8 mouse cellular contexts compared by ENCODE assay signal in the genomic region with DNA sequence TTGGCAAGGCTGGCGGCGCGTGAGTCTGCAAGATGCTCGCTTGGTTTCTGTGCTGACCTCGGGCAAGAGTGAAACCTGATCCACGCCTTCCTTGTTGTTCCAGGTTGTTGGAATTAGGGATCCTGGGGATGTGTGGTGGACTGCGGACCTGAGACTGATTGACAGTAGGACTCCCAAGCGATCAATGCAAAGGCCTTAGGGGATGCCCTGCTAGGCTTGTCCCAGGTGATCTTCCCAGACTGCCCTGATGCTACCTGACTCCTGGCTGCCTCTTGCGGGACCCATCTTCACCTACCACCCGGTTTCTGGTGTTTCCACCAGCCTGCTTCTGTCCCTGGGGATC. TPM values are rescaled to one million over a fixed set of nuclear protein-coding genes. Genes with fewer than 3 reads are reported as not detected.
DNase-seq lines count a peak whose midpoint lies in the region; ATAC-seq and TF ChIP-seq lines count a peak whose summit lies in the region.

No protein-coding gene starts in this region.

- TF ChIP-seq POLR2A in thymus, adult 2 months (IDR thresholded peaks at IDR 0.05; ENCODE audit: control insufficient read depth, extremely low read depth, insufficient read depth, low read length, poor library complexity): no peak

- no peak for DNase-seq in gastrocnemius, adult 2 months
- no peak for DNase-seq in gastrocnemius, adult 18-20 months (ENCODE audit: low spot score)
- no peak for DNase-seq in thymus, adult 2 months
- no peak for DNase-seq in thymus, postnatal 36 days
- no peak for DNase-seq in adrenal gland, postnatal 10 days
- DNase-seq in embryo, embryonic 9.5 days (ENCODE audit: extremely low spot score): no peak
- DNase-seq in c-Kit-positive CD71-positive TER-119-positive erythroid progenitor cells, embryonic 14.5 days (ENCODE audit: low spot score): no peak

- H3K27ac ChIP-seq in gastrocnemius, adult 2 months: peak overlapping the region; percentile 85
- no peak overlapping the region for H3K27ac ChIP-seq in thymus, adult 2 months (ENCODE audit: control insufficient read depth, insufficient read depth, low read length)
- no peak overlapping the region for H3K27ac ChIP-seq in liver, embryonic 12.5 days

- peak overlapping the region; percentile 87 for H3K4me2 ChIP-seq in liver, embryonic 12.5 days

- peak; percentile 70 for ATAC-seq in liver, embryonic 12.5 days

- TF ChIP-seq CTCF in gastrocnemius, adult 2 months (IDR thresholded peaks at IDR 0.05): no peak
- no peak for TF ChIP-seq CTCF in thymus, adult 2 months (IDR thresholded peaks at IDR 0.05; ENCODE audit: borderline replicate concordance, control insufficient read depth, extremely low read depth, insufficient read depth, low read length, poor library complexity)

- H3K9ac ChIP-seq in liver, embryonic 12.5 days: peak overlapping the region; percentile 86

- H3K36me3 ChIP-seq in thymus, adult 2 months (ENCODE audit: control insufficient read depth, insufficient read depth, low read length): no peaks in the 10 kb centered on the region
- no peaks in the 10 kb centered on the region for H3K36me3 ChIP-seq in liver, embryonic 12.5 days

- no peaks in the 10 kb centered on the region for H3K9me3 ChIP-seq in liver, embryonic 12.5 days (replicated peaks)

- 7% methylated on average over 10 of the region's 10 CpGs for WGBS in thymus, adult 2 months
- WGBS in liver, embryonic 12.5 days (ENCODE audit: insufficient replicate concordance): 3% methylated on average over 10 of the region's 10 CpGs

- no peaks in the 10 kb centered on the region for H3K27me3 ChIP-seq in thymus, adult 2 months (ENCODE audit: control insufficient read depth, insufficient read depth, low read length)
- no peaks in the 10 kb centered on the region for H3K27me3 ChIP-seq in liver, embryonic 12.5 days (replicated peaks)

- peak overlapping the region; percentile 80 for H3K4me3 ChIP-seq in gastrocnemius, adult 2 months
- peak overlapping the region; percentile 69 for H3K4me3 ChIP-seq in thymus, adult 2 months (ENCODE audit: control insufficient read depth, insufficient read depth, low read length)
- H3K4me3 ChIP-seq in liver, embryonic 12.5 days: peak overlapping the region; percentile 89

- H3K4me1 ChIP-seq in thymus, adult 2 months (replicated peaks; ENCODE audit: control insufficient read depth, insufficient read depth, low read length): peaks cover 6% of the 10 kb centered on the region
- peaks cover 12% of the 10 kb centered on the region for H3K4me1 ChIP-seq in liver, embryonic 12.5 days

- intact Hi-C loops in gastrocnemius, adult 2 months (cut with DNase I): no loop called here

RNA-seq across cellular contexts. Expression of a gene that starts 0.3 kb away (rescaled TPM):
- total RNA-seq in gastrocnemius, adult 2 months (2021): 10 to 100 TPM; 30.4 to 35.5 TPM
- 10 to 100 TPM; 29.8 to 30.7 TPM for total RNA-seq in gastrocnemius, adult 18-20 months (2021)
- polyA plus RNA-seq in thymus, adult 2 months (2012; rRNA removed): 11.2 and 11.8 TPM in 2 replicates
- 21.7 and 22.9 TPM in 2 replicates for polyA plus RNA-seq in liver, embryonic 12.5 days (2016; fragmentation: Nextera tagmentation; extraction: Ambion mirVana)
- 10 to 100 TPM; 59.2 to 60.2 TPM for total RNA-seq in adrenal gland, postnatal 10 days (2021)

RNA-seq across cellular contexts. Expression of a gene that starts 42.5 kb away (rescaled TPM):
- total RNA-seq in gastrocnemius, adult 2 months (2021): not detected
- not detected for total RNA-seq in gastrocnemius, adult 18-20 months (2021)
- 0.24 TPM in 1 of 2 replicates, not detected in the other for polyA plus RNA-seq in thymus, adult 2 months (2012; rRNA removed)
- not detected in 2 replicates for polyA plus RNA-seq in liver, embryonic 12.5 days (2016; fragmentation: Nextera tagmentation; extraction: Ambion mirVana)
- total RNA-seq in adrenal gland, postnatal 10 days (2021): not detected
